Mouse (Mus musculus) lung, postnatal 4 days (tissue): Measurements from ENCODE around the gene Tor1aip2.

Source experiments
- DNase-seq, 2 experiments: peaks; one replicate each; pipeline ENCODE4 v3.0.0; 2021

The Tor1aip2 gene

GRCm38 (mm10) chr1:156041451-156042241, 6.4 kb downstream of the Tor1aip2 start:
- no peak for DNase-seq

GRCm38 (mm10) chr1:156042481-156042880, 7.3 kb downstream of the Tor1aip2 start:
- no peak for DNase-seq

DNA sequence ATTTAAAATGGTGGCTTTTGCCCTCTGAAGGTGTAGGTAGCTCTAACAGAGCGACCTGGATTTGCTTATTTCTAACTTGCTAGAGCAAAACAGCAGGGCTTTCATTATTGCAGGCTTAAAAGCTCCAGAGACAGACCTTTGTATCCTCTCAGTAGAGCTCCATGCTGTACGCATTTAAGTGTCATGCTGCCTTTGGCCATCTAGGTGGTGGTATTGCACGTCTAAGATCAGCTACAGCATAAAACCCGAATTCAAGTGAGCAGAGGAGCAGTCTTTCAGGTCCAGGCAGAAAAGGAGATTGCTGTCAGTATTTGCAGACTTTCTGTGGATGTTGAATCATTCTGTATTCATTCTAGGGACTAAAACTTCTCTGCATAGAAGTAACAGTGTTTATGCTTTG, 7.8 kb downstream of the Tor1aip2 start:
- DNase-seq = peak; percentile 28 to 65

DNA sequence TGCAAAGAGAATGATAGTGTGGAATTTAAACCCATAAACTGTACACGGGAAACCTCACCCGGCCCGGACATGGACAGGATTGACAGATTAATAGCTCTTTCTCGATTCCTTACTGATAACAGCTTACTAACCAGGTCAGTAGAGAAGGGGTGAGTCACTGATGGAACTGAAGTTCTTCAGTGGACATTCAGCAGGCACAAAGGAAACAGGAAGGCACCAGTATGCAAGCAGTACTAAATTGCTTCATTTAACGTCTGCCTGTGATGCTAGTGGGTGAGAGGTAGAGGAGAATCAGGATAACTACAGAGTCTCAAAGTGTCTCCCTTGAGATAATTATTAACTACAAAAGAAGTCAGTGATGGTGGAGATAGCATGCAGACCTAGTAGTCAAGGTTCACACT, 9.0 kb downstream of the Tor1aip2 start:
- DNase-seq = no peak

GRCm38 (mm10) chr1:156046688-156047087, 11.5 kb downstream of the Tor1aip2 start:
- no peak for DNase-seq

GRCm38 (mm10) chr1:156058207-156058606, 23.0 kb downstream of the Tor1aip2 start:
- DNase-seq = no peak

DNA sequence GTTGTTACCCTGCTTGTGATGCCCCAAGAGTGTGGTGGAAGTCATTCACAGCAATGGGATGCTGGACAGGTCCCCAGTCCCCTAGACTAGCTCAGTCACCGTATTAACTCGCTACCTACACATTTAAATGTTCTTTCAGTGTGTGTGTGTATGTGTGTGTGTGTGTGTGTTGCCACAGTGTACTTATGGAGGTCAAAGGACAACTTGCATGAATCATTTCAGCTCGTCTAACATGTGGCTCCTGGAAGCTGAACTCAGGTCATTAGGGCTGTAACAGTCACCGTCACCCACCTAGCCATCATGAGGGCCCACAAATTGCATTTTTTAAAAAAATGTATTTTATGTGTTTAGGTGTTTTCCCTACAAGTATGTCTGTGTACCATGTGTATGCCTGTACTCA, 27.0 kb downstream of the Tor1aip2 start:
- no peak for DNase-seq

- no peak for DNase-seq
These were observed 30.9 kb downstream of the Tor1aip2 start for GRCm38 (mm10) chr1:156066133-156066532.

GRCm38 (mm10) chr1:156070106-156070505, 34.9 kb downstream of the Tor1aip2 start:
- no peak for DNase-seq

GRCm38 (mm10) chr1:156073169-156073821, 38.1 kb downstream of the Tor1aip2 start:
- peak in 1 of 2 experiments; percentile 30 for DNase-seq

DNA sequence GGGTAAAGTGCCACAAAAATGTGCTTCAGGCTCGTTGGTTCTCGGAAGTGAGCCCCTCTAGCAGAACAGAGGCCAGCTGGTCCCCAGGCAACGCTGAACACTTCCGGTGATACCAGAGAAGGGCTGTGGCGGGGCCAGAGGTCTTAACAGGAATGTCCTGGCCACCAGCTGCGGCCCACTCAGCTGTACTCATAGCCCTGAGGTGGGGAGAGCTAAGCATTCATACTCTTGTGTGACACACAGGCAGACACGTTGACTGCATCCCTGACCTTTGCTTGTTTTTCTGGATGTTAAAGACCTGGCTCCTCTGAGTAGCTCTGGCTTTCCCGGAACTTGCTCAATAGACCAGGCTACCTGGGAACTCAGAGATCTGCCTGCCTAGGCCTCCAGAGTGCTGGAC, 39.4 kb downstream of the Tor1aip2 start:
- DNase-seq = peak; percentile 33 to 68

GRCm38 (mm10) chr1:156076474-156076873, 41.3 kb downstream of the Tor1aip2 start:
- no peak for DNase-seq

- no peak for DNase-seq
These were observed 42.5 kb downstream of the Tor1aip2 start for GRCm38 (mm10) chr1:156077655-156078054.

GRCm38 (mm10) chr1:156084603-156085002, 49.4 kb downstream of the Tor1aip2 start:
- no peak for DNase-seq

- DNase-seq = peak in 1 of 2 experiments; percentile 45
These were observed 50.6 kb downstream of the Tor1aip2 start for GRCm38 (mm10) chr1:156085770-156086169.

DNA sequence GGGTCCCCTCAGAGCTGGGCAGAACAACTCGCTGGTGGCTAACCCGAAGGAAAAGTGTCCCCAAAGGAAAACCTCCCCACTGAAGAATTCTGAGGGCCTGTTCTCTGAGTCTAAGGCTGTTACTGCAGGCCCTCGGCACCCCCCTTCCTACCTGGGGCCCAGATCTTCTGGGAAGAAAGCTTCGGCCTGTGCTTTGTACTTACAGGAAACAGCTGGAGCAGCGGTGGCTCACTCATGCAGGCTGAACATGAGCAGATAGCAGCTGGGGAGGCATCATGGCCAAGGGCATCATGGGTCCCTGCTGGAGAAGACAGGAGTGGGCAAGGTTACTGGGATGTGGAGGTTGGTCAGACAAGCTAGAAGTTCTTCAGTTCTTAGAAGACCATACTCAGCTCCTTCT, 52.4 kb downstream of the Tor1aip2 start:
- DNase-seq = no peak

DNA sequence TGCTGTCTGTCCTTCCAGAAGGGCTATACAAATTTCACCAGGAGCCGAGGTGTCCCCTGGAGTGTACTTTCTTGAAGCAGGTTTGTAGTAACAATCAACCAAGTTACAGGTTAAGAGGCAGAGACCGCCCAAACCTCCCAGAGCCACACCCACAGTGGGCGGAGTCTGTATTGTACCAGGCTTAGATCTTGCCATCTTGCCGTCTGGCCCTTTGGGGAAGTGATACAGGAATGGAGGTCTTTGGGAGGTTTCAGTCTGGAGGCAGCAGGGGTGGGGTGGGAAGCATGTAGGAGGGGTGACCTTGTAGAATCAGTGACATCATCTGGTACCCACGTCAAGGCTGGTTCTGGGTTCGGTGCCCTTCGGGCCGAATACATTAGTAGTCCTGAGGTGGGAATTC, 54.4 kb downstream of the Tor1aip2 start:
- no peak for DNase-seq

GRCm38 (mm10) chr1:156090042-156090441, 54.8 kb downstream of the Tor1aip2 start:
- DNase-seq = no peak

- DNase-seq = no peak
These were observed 56.6 kb downstream of the Tor1aip2 start for GRCm38 (mm10) chr1:156091811-156092210.

DNA sequence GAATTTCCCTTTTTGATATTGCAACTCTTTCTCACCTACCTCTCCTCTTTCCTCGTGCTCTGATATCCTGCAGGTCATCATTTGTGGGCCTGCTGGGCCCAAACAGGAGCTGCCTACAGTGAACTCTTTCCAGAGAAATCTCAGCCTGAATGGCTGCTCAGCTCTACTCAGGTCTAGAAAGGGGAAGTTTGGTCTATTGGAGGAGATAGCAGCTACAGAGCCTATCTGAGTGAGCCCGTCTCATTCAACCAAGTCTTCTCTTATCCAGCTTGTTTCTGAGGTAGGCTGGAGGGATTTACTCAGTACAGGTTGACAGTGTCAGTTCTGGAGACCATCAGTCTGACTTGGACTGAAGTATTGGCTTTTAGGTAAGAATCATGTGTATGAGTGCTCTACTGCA, 68.6 kb downstream of the Tor1aip2 start:
- DNase-seq = no peak

DNA sequence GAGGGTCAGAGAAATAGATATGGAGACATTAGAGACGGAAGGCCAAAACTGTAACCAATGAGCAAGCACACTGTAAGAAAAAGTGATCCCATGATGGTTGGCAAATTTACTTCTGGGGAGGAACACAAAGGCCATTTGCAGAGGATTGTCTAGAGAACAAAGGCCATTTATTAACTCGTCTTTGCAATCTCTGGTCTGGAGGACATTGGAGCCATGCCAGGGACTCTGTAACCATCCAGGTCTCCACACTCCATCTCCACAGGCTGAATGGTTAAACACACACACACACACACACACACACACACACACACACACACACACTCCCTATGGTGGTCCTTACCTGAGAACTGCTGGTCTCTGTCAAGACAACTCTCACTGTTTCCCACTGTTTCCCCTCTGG, 70.2 kb downstream of the Tor1aip2 start:
- DNase-seq = no peak

DNA sequence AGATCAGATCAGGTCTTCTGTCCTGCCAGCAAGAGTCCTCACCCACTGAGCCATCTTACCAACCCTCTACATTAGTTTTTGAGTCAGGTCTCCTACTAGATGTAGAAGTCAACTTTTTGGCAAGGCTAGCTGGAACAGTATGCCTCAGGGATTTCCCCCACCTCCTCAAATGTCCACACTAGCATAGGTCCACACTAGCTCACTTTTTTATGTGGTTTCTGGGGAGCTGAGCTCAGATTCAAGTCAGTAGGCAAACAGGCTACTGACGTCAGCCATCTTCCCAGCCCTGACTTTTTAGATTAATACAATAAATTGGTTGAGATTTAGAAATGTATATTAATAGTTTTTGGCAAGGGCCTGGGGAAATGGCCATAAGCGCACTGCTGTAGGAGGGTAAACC, 72.2 kb downstream of the Tor1aip2 start:
- DNase-seq = no peak

DNA sequence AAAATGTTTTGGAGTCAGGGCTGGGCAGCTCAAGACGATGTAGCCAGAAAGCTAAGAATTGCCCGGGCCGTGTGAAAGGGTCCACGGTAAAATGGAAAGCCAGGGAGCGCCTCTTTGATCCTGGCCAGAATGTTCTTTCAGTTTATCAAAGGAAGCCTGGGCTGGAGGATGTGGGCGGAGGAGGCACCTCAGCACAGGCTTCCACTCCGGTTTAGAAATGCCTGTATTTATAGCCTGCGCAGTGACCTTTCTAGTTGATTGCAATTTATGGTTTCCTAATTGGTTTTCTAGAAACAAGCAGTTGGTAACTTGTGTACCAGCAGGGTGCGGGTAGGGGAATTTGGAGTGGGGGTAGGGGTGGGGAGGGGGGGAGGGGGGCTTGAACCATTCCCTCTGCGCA, 73.2 kb downstream of the Tor1aip2 start:
- no peak for DNase-seq

GRCm38 (mm10) chr1:156111090-156111489, 75.9 kb downstream of the Tor1aip2 start:
- DNase-seq = no peak

- DNase-seq = no peak
These were observed 76.5 kb downstream of the Tor1aip2 start for GRCm38 (mm10) chr1:156111728-156112127.
